Mouse (Mus musculus): ENCODE measurements around the gene Med27.

DNA sequence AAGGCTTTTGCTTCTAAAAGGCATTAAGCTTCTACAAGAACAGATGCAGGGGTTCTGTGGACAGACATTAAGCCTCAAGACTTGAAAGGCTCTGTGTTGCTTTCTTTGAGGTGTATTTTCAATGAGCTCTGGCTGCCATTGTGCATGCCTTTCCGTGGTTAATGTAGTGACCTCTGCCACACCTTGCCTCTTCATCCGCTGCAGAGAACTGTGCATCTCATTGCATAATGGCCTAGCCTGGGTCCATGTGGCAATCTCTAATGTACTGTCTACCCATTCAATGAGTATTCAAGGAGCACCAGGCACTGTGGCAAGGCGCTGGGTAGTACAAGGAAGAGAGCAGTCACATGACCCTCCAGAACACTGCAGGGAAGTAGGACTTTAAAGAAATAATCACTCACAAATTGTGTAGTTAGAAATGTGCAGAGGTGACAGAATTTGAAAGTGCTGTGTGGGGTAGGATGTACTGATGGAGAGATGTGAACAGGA, 119.1 kb downstream of the Med27 start:
- TF ChIP-seq TAL1 (IDR thresholded peaks at IDR 0.05; ENCODE audit: low read length) = no peak
- no peak for TF ChIP-seq GATA1 (IDR thresholded peaks at IDR 0.05; ENCODE audit: low read length)

Measured in erythroblast, embryonic 14.5 days (primary cell).